Mouse (Mus musculus) CD8-positive naive resting alpha-beta T cell, adult 57 days (primary cell): ENCODE results near the gene Carmil3. TPM values are rescaled to one million over a fixed set of nuclear protein-coding genes. Genes with fewer than 3 reads are reported as not detected.

Source experiments
- total RNA-seq: library from RNA; stranded (reverse); gene quantifications from one replicate; pipeline ENCODE4 v1.2.4, GENCODE M21; 2023

Carmil3 gene
- 0.52 TPM for total RNA-seq

GRCm38 (mm10) chr14:55490361-55491201, at the start of gene Carmil3:
Gene Carmil3, plus strand, starts transcription at chr14:55490651.

DNA sequence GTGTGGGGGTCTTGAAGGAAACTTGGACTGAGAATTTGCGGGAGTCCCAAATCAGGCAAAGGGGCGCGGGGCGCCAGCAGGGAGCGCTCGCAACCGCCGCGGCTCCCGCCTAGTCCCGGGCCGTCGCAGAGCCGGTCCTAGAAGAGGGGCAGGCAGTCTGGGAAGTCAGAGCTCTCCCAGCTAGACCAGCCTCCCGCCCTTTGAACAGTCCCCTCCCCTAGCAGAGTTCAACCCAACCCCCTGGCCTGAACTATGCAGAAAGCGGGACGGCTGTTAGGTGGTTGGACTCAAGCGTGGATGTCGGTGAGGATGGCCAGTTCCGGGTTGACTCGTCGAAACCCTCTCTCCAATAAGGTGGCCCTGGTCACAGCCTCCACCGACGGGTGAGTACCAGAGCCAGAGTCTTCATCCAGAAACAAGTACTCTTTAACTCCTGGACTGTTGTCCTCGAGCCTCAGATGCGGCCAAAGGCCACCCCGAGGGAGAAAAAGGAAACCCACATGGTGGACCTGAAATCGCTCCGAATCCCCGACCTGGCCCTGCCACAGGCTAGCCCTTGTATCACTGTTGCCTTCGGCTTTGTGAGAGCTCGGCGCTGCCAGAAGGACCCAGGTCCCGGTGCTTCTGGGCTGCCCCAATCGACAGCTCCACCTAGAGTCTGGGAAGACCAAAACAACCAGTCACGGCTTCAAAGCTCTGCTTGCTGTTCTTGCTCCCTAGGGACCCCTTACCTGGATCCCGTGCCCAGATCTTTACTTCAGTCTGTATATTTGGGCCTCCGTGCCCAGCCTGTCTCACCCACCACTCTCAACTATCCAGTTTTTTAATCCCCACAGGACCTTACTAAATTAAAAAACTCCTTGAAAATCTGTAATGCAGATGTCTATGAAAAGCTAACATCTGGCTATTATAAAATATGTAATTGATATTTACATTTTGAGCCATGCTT, 11.5 kb upstream of the Carmil3 start, which contains the start of gene Dhrs4:
Dhrs4 (plus strand) TSS at position 108 of the 949 bp plus-strand sequence.

GRCm38 (mm10) chr14:55510125-55510731, 19.8 kb downstream of the Carmil3 start, which contains the start of gene Cpne6:
Gene Cpne6, plus strand, starts transcription at chr14:55510445.

GRCm38 (mm10) chr14:55524785-55525184, 34.3 kb downstream of the Carmil3 start, which contains the start of gene Nrl:
Gene Nrl, minus strand, starts transcription at chr14:55524981.

DNA sequence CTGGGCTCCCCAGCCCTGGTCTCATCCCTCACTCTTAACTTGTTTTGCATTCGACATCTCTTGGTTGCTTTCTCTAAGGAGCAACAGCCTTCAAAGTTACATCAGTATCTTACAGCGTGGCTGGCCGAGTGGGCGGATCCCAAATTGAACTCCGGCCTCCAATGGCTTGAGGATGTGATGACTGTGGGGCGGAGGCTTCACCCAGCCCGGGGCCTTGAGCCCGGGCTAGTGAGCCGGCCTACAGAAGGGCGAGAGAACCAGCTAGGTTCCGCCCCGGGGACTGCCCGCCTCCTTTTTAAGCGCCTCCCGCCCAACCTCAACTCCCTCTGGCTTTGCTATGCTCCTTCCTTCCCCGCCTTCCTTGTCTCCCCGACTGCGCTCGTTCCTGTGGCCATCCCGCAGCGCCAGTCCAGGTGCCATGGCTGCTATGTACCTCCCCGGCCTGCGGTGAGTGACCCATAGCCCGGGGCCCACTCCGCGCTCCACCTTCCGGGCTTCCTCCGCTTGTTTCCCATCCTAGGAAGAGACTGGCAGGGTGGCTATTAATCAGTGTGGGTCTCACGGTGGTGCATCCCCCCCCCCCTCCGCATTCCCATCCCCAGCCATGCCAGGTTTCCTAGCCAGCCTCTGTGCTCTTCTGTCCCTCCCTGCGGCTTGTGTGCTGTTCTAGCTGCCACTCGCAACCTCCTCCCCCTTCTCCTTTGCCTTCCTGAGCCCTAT, 49.8 kb downstream of the Carmil3 start, which contains the start of gene Pck2:
Pck2 (plus strand) TSS at position 200 of the 720 bp plus-strand sequence.

Other genes starting within 250 kb of the Carmil3 start
- 24.5 TPM for gene Dhrs4, start 11.9 kb upstream of the Carmil3 start, total RNA-seq
- not detected for gene Cpne6, start 19.8 kb downstream of the Carmil3 start, total RNA-seq
- not detected for gene Nrl, start 34.3 kb downstream of the Carmil3 start, total RNA-seq
- gene Pck2, start 49.6 kb downstream of the Carmil3 start, total RNA-seq = 10.7 TPM
- gene Dcaf11, start 69.4 kb downstream of the Carmil3 start, total RNA-seq = 72.0 TPM
- 2.6 TPM for gene A730061H03Rik, start 69.8 kb downstream of the Carmil3 start, total RNA-seq
- not detected for gene Fitm1, start 85.0 kb downstream of the Carmil3 start, total RNA-seq
- 323 TPM for gene Psme1, start 87.5 kb downstream of the Carmil3 start, total RNA-seq
- 26.3 TPM for gene Emc9, start 94.7 kb downstream of the Carmil3 start, total RNA-seq
- gene Psme2, start 100.5 kb downstream of the Carmil3 start, total RNA-seq = 372 TPM
- gene Rnf31, start 101.1 kb downstream of the Carmil3 start, total RNA-seq = 91.9 TPM
- 90.0 TPM for gene Irf9, start 112.9 kb downstream of the Carmil3 start, total RNA-seq
- gene Rec8, start 127.4 kb downstream of the Carmil3 start, total RNA-seq = not detected
- 65.4 TPM for gene Ipo4, start 145.3 kb downstream of the Carmil3 start, total RNA-seq
- gene Gm49378, start 147.2 kb downstream of the Carmil3 start, total RNA-seq = 4.2 TPM
- gene Tm9sf1, start 153.2 kb downstream of the Carmil3 start, total RNA-seq = 40.1 TPM
- gene Tssk4, start 159.5 kb downstream of the Carmil3 start, total RNA-seq = 4.1 TPM
- gene Mdp1, start 169.9 kb downstream of the Carmil3 start, total RNA-seq = 45.7 TPM
- 18.6 TPM for gene Gmpr2, start 181.3 kb downstream of the Carmil3 start, total RNA-seq
- gene Nedd8, start 181.5 kb downstream of the Carmil3 start, total RNA-seq = 164 TPM
- gene Tinf2, start 191.2 kb downstream of the Carmil3 start, total RNA-seq = 101 TPM
- 0.95 TPM for gene Tgm1, start 223.3 kb downstream of the Carmil3 start, total RNA-seq
- 85.8 TPM for gene Rabggta, start 231.6 kb downstream of the Carmil3 start, total RNA-seq